Mouse (Mus musculus): ENCODE measurements at regions not wholly inside any gene's neighbourhood (a gene's known extent, or its start where the extent isn't known, plus 50 kb on each side); places are given as distances from the start of the nearest gene placed in this dataset.

- no peak for TF ChIP-seq CTCF (IDR thresholded peaks at IDR 0.05; ENCODE audit: control insufficient read depth, insufficient read depth, insufficient read length)
- no peak for TF ChIP-seq USF1 (IDR thresholded peaks at IDR 0.05; ENCODE audit: low read depth)
- TF ChIP-seq MAX (IDR thresholded peaks at IDR 0.05): no peak
- TF ChIP-seq MYOG (IDR thresholded peaks at IDR 0.05; ENCODE audit: control insufficient read depth, extremely low read depth, insufficient read length): no peak
These were observed 333.7 kb downstream of the Gm45692 start for GRCm38 (mm10) chr8:26452976-26453573.

All from C2C12 (cell line).